Mouse (Mus musculus): ENCODE measurements at regions not wholly inside any gene's neighbourhood (a gene's known extent, or its start where the extent isn't known, plus 50 kb on each side); places are given as distances from the start of the nearest gene placed in this dataset.

- TF ChIP-seq CTCF (IDR thresholded peaks at IDR 0.05; ENCODE audit: borderline replicate concordance, control insufficient read depth, extremely low read depth, insufficient read depth, low read length, poor library complexity) (no peak), POLR2A (IDR thresholded peaks at IDR 0.05; ENCODE audit: control insufficient read depth, extremely low read depth, insufficient read depth, low read length, poor library complexity) (no peak)
Measured at GRCm38 (mm10) chr9:115362486-115362885, 52.3 kb upstream of the Stt3b start.
